Mouse (Mus musculus) G1E (cell line): Measurements from ENCODE around the gene Prkcb.

Experiments used
- CTCF ChIP-seq: IDR thresholded peaks from 2 replicates; pipeline ENCODE4 v1.5.1; 2012; ENCODE audit warnings: low read depth, low read length, inconsistent platforms, mixed read lengths
- GATA1 ChIP-seq: IDR thresholded peaks from 2 replicates; pipeline ENCODE4 v1.6.1; 2012; ENCODE audit warnings: borderline replicate concordance, low read length, inconsistent platforms, mixed read lengths
- GATA2 ChIP-seq: IDR thresholded peaks from 2 replicates; pipeline ENCODE4 v1.6.1; 2012; ENCODE audit warnings: low read depth, low read length, inconsistent platforms, borderline replicate concordance
- TAL1 ChIP-seq: conservative IDR thresholded peaks from 2 replicates; pipeline ENCODE4 v1.6.1; 2012; ENCODE audit warnings: low read depth, low read length, inconsistent platforms, mixed read lengths

DNA sequence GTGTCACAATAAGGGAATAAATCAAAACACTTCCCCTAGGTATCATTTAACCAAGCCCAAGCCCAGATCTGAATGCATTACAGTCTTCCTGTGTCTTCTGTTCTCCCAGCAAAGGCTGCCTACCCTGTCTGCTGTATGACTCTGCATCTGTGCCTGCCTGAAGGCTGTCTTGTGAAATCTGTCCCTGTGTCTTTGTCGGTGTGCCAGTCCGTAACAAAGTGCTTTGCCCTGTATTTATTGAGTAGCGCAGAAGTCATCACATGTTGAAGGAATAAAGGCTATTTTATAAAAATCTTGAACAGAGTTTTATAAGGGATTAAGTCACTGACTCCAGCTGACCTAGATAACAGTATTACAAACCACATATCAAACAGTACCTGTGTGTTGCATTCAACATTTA is 368.1 kb downstream of the Prkcb start:
- TF ChIP-seq CTCF (no peak), TAL1 (no peak), GATA2 (no peak), GATA1 (no peak)
